Mouse (Mus musculus) adipose tissue, adult 10 weeks (tissue): ENCODE measurements around the gene Tctn3. TPM values are rescaled to one million over a fixed set of nuclear protein-coding genes. Genes with fewer than 3 reads are reported as not detected.

Experiments used
- polyA plus RNA-seq: library from polyadenylated mRNA; stranded (reverse); fragments of 350-450 nt; fragmentation: Illumina TruSeq; extraction: RNeasy Lipid Tissue Mini Kit (QIAGEN cat#74804); gene quantifications from one replicate; pipeline ENCODE4 v1.2.3, GENCODE M21; 2014; ENCODE audit warnings: low read depth, low replicate concordance

Tctn3 gene
- 11.3 TPM for polyA plus RNA-seq

DNA sequence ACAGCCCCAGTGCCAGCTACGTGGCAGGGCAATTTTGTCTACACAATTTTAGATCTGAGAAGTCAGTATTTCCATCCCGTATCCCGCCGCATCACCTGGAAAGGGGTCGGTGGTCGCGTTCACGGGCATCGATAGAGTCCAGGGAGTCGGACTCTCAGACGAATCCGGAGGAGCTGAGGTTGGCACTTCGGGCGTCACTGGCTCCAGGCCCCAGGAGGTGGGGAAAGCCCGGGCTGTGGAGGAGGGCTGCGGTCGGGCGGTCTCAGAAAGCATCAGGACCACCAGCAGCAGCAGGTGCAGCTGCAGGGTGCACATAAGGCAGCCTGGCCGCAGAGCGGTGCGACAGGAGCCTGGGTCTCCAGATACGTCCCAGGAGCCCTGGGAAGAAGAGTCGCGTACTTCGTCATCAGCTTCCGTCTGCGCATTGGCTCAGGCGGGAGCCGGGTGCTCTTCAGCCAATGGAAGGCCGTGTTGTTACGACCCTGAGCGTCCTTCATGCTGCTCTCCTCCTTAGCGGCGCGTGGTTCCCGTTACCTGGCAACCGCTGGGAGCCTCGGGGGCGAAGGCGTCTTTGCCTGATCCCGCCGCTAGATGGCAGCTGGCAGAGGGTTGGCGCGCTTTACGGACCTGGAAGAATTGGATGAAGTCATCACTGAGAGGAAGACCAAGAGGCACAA, at the start of gene Tctn3, which contains the start of gene Entpd1:
Gene Tctn3 (minus strand): TSS at position 404 of the 677 bp plus-strand sequence.
Gene Entpd1 (plus strand): TSS at position 537 of the 677 bp plus-strand sequence.

DNA sequence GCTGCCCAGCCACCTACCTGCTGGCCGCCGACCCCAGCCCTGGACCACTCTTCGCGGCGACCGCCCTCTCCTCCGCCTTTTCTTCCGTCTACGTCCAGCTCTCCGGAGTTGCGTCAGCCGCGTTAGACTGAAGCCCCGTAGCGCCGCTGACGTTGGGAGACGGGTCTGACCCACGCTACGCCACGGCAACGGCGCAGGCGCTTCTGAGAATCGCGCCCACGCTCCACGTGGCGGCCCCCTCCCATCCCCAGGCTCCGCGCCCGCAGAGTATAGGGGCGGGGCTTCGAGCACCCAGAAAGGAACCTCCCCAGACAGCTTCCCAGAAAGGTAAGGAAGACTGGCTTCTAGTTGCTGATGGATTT, 23.8 kb downstream of the Tctn3 start, which contains the start of gene Aldh18a1:
Gene Aldh18a1 (minus strand): TSS at position 171 of the 362 bp plus-strand sequence.

Other genes with a start within 250 kb of the Tctn3 start
- gene Sorbs1, start 98.5 kb downstream of the Tctn3 start, polyA plus RNA-seq: 188 TPM
- 13.7 TPM for gene Aldh18a1, start 23.8 kb downstream of the Tctn3 start, polyA plus RNA-seq
- 26.6 TPM for gene Entpd1, start 133 bp upstream of the Tctn3 start, polyA plus RNA-seq
- gene Cc2d2b, start 136.5 kb upstream of the Tctn3 start, polyA plus RNA-seq: 0.43 TPM
- 4.6 TPM for gene Ccnj, start 219.0 kb upstream of the Tctn3 start, polyA plus RNA-seq